Mouse (Mus musculus) neural tube, embryonic 14.5 days (tissue): ENCODE results near the gene Ang4. TPM values are rescaled to one million over a fixed set of nuclear protein-coding genes. Genes with fewer than 3 reads are reported as not detected.

Experiments used
- ATAC-seq: fragments of 200-750 bp; cut with Nextera tagmentation; 2 replicates; pipeline ENCODE4 v1.8.0; 2017; ENCODE audit warnings: low read depth, mild to moderate bottlenecking, moderate TSS enrichment, moderate library complexity
- H3K27ac ChIP-seq: fragments of 300-500 bp; sonication (generic); 2 replicates; pipeline ENCODE4 v1.5.1; 2014; ENCODE audit warnings: low read depth, mild to moderate bottlenecking, control low read depth, low read length, moderate library complexity, mixed read lengths
- H3K27me3 ChIP-seq: fragments of 300-500 bp; sonication (generic); 2 replicates; pipeline ENCODE4 v1.6.1; 2014; ENCODE audit warnings: low read length; ENCODE audit not compliant: control insufficient read depth, insufficient read depth
- H3K36me3 ChIP-seq: fragments of 300-500 bp; sonication (generic); 2 replicates; pipeline ENCODE4 v1.6.1; 2014; ENCODE audit warnings: low read length, mixed read lengths; ENCODE audit not compliant: control insufficient read depth, insufficient read depth
- H3K4me1 ChIP-seq: fragments of 300-500 bp; sonication (generic); 2 replicates; pipeline ENCODE4 v1.6.1; 2014; ENCODE audit warnings: low read length; ENCODE audit not compliant: control insufficient read depth, insufficient read depth
- H3K4me2 ChIP-seq: fragments of 300-500 bp; sonication (generic); 2 replicates; pipeline ENCODE4 v1.6.1; 2014; ENCODE audit warnings: mild to moderate bottlenecking, low read depth, low read length, control low read depth
- H3K4me3 ChIP-seq: fragments of 300-500 bp; sonication (generic); 2 replicates; pipeline ENCODE4 v1.5.1; 2014; ENCODE audit warnings: low read depth, low read length, control low read depth, mixed read lengths
- H3K9ac ChIP-seq: fragments of 300-500 bp; sonication (generic); replicated peaks from 2 replicates; pipeline ENCODE4 v1.6.1; 2014; ENCODE audit warnings: low read depth, mild to moderate bottlenecking, control low read depth, low read length, mixed read lengths
- H3K9me3 ChIP-seq: fragments of 300-500 bp; sonication (generic); 2 replicates; pipeline ENCODE4 v1.6.1; 2016; ENCODE audit warnings: low read length; ENCODE audit not compliant: control insufficient read depth
- WGBS: fragments of 180-500 bp; shearing (Covaris S2); extraction: QIAGEN DNeasy Blood & Tissue Kit; methylation state at CpG from one replicate; pipeline ENCODE4 v1.1.7; 2014; 5-methylcytosine and 5-hydroxymethylcytosine counted together
- polyA plus RNA-seq: library from polyadenylated mRNA; unstranded; fragments of >200 nt; fragmentation: Nextera tagmentation; extraction: Ambion mirVana; gene quantifications from 2 replicates; pipeline ENCODE4 v1.2.1, GENCODE M21; 2014

Ang4 gene
- polyA plus RNA-seq, 1 experiment from 2014 or later: not detected

DNA sequence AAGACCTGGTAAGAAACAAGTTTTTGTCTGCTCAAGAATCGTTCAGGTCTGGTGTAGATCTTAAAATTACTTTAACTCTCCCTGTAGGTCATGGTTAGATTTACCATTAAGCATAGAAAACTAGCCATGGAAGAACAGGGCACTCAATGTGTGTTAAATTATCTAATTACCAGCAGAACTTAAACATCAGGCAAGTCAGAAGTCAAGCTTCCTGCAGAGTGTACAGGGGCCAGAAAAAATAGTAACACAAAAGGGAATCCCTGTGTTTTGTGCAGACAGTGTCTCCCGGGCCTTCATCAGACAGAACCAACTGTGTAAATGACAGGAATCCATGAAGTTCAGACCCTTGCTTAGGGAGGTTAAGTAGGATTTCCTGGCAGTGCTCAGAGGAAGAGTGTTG, 17.4 kb downstream of the Ang4 start:
- Histone ChIP-seq H3K9ac (no peak overlapping the region), H3K4me2 (no peak overlapping the region), H3K4me1 (no peaks in the 10 kb centered on the region), H3K36me3 (no peaks in the 10 kb centered on the region), H3K27me3 (no peaks in the 10 kb centered on the region), H3K9me3 (no peaks in the 10 kb centered on the region), H3K27ac (no peak overlapping the region), H3K4me3 (no peak overlapping the region)
- ATAC-seq: no peak
- 84% methylated on average over 2 of the region's 2 CpGs for WGBS

- no peaks in the 10 kb centered on the region for H3K9me3 ChIP-seq
- under 1% methylated on average over 42 of the region's 42 CpGs for WGBS
- no peaks in the 10 kb centered on the region for H3K36me3 ChIP-seq
- peak overlapping the region; percentile 22; the same call in 1 of the 2 replicates for H3K4me3 ChIP-seq
- H3K27ac ChIP-seq: no peak overlapping the region
- H3K4me2 ChIP-seq: peak overlapping the region; percentile 50
- no peak for ATAC-seq
- H3K9ac ChIP-seq: no peak overlapping the region
- 0 out of 2 replicates have a peak, but pooled peaks cover 2% of the 10 kb centered on the region for H3K4me1 ChIP-seq
- H3K27me3 ChIP-seq: peaks cover 37% of the 10 kb centered on the region
Measured at GRCm38 (mm10) chr14:51740347-51741170, 32.8 kb downstream of the Ang4 start.

DNA sequence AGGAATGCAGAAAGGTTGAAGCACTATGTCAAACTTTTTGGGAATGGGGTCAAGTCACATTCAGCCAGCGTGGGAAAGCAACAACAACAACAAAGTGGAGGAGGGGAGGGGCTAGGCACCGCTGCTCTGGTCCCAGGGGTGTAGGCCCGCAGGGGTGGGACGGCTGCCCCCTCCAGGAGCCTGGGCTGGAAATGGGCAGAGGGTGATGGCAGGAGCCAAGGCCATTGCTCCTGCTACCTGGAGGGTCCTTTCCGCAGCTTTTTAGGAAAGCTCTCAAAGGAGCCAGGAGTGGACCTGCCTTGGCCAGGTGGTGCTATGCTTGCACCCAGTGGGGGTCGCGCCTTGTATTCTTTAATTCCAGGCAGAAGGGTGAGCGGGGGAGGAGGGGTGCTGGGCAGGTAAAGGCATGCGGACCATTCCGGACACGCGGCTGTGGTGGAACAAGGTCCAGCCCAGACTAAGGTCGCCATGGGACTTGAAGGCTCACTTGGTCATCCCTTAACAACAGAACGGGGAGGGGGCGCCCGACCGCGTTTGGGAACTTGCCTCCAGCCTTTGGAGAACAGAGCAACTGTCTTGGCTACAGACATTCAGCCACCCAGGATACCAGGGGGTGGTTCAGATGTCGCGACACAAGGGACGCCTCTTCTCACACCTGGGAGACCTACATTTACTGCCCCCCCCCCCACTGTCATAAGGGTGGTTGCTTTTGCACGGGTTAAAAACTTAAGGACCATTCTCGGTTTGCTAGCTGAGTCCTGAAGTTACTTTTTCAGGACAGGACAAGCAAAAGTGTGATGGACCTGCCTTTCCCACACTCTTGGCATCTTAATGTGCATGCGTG, 34.0 kb downstream of the Ang4 start:
- H3K27ac ChIP-seq: no peak overlapping the region
- 0 out of 2 replicates have a peak, but pooled peaks cover 2% of the 10 kb centered on the region for H3K4me1 ChIP-seq
- H3K27me3 ChIP-seq: peaks cover 37% of the 10 kb centered on the region
- WGBS: 2% methylated on average over 24 of the region's 24 CpGs
- H3K9me3 ChIP-seq: no peaks in the 10 kb centered on the region
- ATAC-seq: no peak
- no peak overlapping the region for H3K9ac ChIP-seq
- H3K4me3 ChIP-seq: no peak overlapping the region; the same call in 1 of the 2 replicates
- no peaks in the 10 kb centered on the region for H3K36me3 ChIP-seq
- peak overlapping the region; percentile 25; the same call in 1 of the 2 replicates for H3K4me2 ChIP-seq

DNA sequence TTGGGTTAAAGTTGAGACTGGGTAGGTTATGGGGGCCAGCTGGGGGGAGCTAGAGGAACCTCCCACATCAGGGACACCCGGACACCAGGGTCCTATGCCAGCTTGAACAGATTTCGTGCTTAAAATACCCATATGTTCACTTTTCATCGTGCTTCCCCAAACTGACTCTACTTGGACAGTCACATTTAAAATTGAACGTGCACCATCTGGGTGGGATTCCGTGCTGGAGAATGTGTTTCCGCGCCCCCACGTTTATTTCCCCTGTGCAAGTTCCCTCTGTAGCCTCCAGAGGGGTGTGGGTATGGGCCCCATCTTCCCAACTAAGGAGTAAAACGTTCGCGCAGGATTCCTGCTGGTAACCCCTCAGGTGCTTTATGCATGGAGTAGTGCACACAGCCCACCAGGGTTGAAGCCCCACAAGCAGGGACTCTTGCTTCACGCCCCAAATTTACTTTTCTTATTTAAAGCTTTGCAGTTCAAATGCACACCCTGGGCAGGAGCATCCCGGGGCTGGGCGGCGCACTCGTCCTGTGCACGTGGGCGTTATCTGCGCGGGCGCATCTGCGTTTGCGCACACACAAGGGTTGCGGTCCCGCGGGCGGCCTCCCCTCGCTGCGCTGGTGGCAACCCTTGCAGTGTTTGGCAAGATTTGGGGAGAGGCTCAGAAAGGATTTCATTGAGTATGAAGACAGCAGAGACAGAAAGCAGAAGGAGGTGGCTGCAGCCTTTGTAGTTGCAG, 34.8 kb downstream of the Ang4 start:
- Histone ChIP-seq H3K9me3 (no peaks in the 10 kb centered on the region), H3K4me3 (peak overlapping the region; percentile 18; the same call in 1 of the 2 replicates), H3K36me3 (no peaks in the 10 kb centered on the region), H3K4me1 (0 out of 2 replicates have a peak, but pooled peaks cover 2% of the 10 kb centered on the region), H3K27ac (no peak overlapping the region), H3K9ac (no peak overlapping the region), H3K27me3 (peaks cover 37% of the 10 kb centered on the region), H3K4me2 (peak overlapping the region; percentile 25)
- ATAC-seq: no peak
- 5% methylated on average over 29 of the region's 29 CpGs for WGBS

DNA sequence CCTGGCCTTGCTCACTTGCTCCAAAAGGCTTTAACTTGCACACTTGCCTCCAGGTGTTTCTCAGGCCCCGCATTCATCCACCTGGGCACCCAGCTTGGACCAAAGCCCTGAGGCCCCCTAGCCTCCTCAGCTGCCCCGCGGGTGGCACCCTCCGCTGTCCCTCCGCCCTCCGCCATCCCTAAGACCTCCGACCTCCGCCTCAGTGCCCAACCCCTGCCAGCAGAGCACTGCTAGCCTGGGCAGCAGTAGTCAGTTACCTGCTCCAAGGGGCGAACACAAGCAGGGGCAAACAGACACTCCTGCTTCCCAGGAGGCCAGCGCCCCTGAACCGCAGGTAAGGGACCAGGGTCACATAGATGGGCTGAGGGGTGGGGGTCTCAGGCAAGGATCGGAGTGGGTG, 35.4 kb downstream of the Ang4 start:
- 15% methylated on average over 12 of the region's 12 CpGs for WGBS
- no peak overlapping the region for H3K4me3 ChIP-seq
- no peak overlapping the region for H3K9ac ChIP-seq
- no peak overlapping the region for H3K4me2 ChIP-seq
- ATAC-seq: no peak; the same call in 1 of the 2 replicates
- H3K9me3 ChIP-seq: no peaks in the 10 kb centered on the region
- H3K27me3 ChIP-seq: peaks cover 37% of the 10 kb centered on the region
- no peaks in the 10 kb centered on the region for H3K36me3 ChIP-seq
- H3K27ac ChIP-seq: no peak overlapping the region
- H3K4me1 ChIP-seq: 0 out of 2 replicates have a peak, but pooled peaks cover 2% of the 10 kb centered on the region

GRCm38 (mm10) chr14:51717083-51717482, 56.3 kb downstream of the Ang4 start, which contains the start of gene Gm5800:
Gene Gm5800, minus strand, starts transcription at chr14:51717183.
- no peak within 1 kb of the TSS for H3K27ac ChIP-seq
- no peaks in the 10 kb centered on the region for H3K9me3 ChIP-seq
- no peak within 1 kb of the TSS for H3K4me2 ChIP-seq
- no peaks in the 10 kb centered on the region for H3K4me1 ChIP-seq
- WGBS: 73% methylated on average over 1 of the region's 1 CpGs
- H3K9ac ChIP-seq: no peak within 1 kb of the TSS
- H3K36me3 ChIP-seq: no peaks in the 10 kb centered on the region
- no peaks in the 10 kb centered on the region for H3K27me3 ChIP-seq
- no peak within 1 kb of the TSS for H3K4me3 ChIP-seq
- no peak for ATAC-seq

Other genes starting within 250 kb of the Ang4 start
- not detected in 2 replicates for gene Gm5622, start 220.8 kb downstream of the Ang4 start, polyA plus RNA-seq
- not detected in 2 replicates for gene Gm17175, start 199.5 kb downstream of the Ang4 start, polyA plus RNA-seq
- not detected in 2 replicates for gene Gm17174, start 181.5 kb downstream of the Ang4 start, polyA plus RNA-seq
- not detected in 2 replicates for gene Gm17078, start 162.3 kb downstream of the Ang4 start, polyA plus RNA-seq
- gene Gm4181, start 137.9 kb downstream of the Ang4 start, polyA plus RNA-seq: not detected in 2 replicates
- gene Gm17079, start 78.1 kb downstream of the Ang4 start, polyA plus RNA-seq: not detected in 2 replicates
- gene Gm5800, start 56.4 kb downstream of the Ang4 start, polyA plus RNA-seq: not detected in 2 replicates
- not detected in 2 replicates for gene AY358078, start 26.5 kb upstream of the Ang4 start, polyA plus RNA-seq
- gene Ear6, start 80.1 kb upstream of the Ang4 start, polyA plus RNA-seq: not detected in 2 replicates
- gene Mettl17, start 111.3 kb upstream of the Ang4 start, polyA plus RNA-seq: 69.8 and 99.4 TPM in 2 replicates
- 1.6 and 1.9 TPM in 2 replicates for gene Slc39a2, start 119.3 kb upstream of the Ang4 start, polyA plus RNA-seq
- 168 and 194 TPM in 2 replicates for gene Ndrg2, start 140.6 kb upstream of the Ang4 start, polyA plus RNA-seq
- not detected in 2 replicates for gene Tppp2, start 144.8 kb upstream of the Ang4 start, polyA plus RNA-seq
- not detected in 2 replicates for gene Rnase13, start 149.2 kb upstream of the Ang4 start, polyA plus RNA-seq
- 66.5 and 73.8 TPM in 2 replicates for gene Arhgef40, start 211.1 kb upstream of the Ang4 start, polyA plus RNA-seq
- gene Tmem253, start 242.1 kb upstream of the Ang4 start, polyA plus RNA-seq: 0.47 and 0.66 TPM in 2 replicates
- 24.1 and 27.4 TPM in 2 replicates for gene Zfp219, start 247.1 kb upstream of the Ang4 start, polyA plus RNA-seq